Mouse (Mus musculus) ovary, postnatal 14 days (tissue): ENCODE data around the gene Igf1r.

Experiments used
- DNase-seq: peaks from one replicate; pipeline ENCODE4 v3.0.0; 2022; ENCODE audit warnings: low spot score

Igf1r gene

GRCm38 (mm10) chr7:68009635-68010034, 57.0 kb downstream of the Igf1r start:
- DNase-seq = no peak

GRCm38 (mm10) chr7:68010168-68010567, 57.5 kb downstream of the Igf1r start:
- no peak for DNase-seq

- DNase-seq = no peak
Observed at GRCm38 (mm10) chr7:68010802-68011201, 58.2 kb downstream of the Igf1r start.

GRCm38 (mm10) chr7:68011385-68012122, 58.9 kb downstream of the Igf1r start:
- no peak for DNase-seq

GRCm38 (mm10) chr7:68012123-68012474, 59.5 kb downstream of the Igf1r start:
- no peak for DNase-seq

- DNase-seq = no peak
Observed at GRCm38 (mm10) chr7:68014495-68014894, 61.9 kb downstream of the Igf1r start.

GRCm38 (mm10) chr7:68015404-68015803, 62.8 kb downstream of the Igf1r start:
- DNase-seq = no peak

- DNase-seq = no peak
Observed at GRCm38 (mm10) chr7:68018038-68018437, 65.4 kb downstream of the Igf1r start.

GRCm38 (mm10) chr7:68020556-68020955, 67.9 kb downstream of the Igf1r start:
- DNase-seq = no peak

- no peak for DNase-seq
Observed at GRCm38 (mm10) chr7:68021741-68022140, 69.1 kb downstream of the Igf1r start.

- no peak for DNase-seq
Observed at GRCm38 (mm10) chr7:68022188-68022587, 69.6 kb downstream of the Igf1r start.

GRCm38 (mm10) chr7:68023882-68024281, 71.3 kb downstream of the Igf1r start:
- DNase-seq = no peak

- no peak for DNase-seq
Observed at GRCm38 (mm10) chr7:68024625-68025024, 72.0 kb downstream of the Igf1r start.

- DNase-seq = no peak
Observed at GRCm38 (mm10) chr7:68025396-68025795, 72.8 kb downstream of the Igf1r start.

GRCm38 (mm10) chr7:68026076-68026475, 73.4 kb downstream of the Igf1r start:
- DNase-seq = no peak

GRCm38 (mm10) chr7:68028167-68028566, 75.5 kb downstream of the Igf1r start:
- no peak for DNase-seq

GRCm38 (mm10) chr7:68030846-68031245, 78.2 kb downstream of the Igf1r start:
- DNase-seq = no peak

GRCm38 (mm10) chr7:68036527-68036926, 83.9 kb downstream of the Igf1r start:
- DNase-seq = no peak

GRCm38 (mm10) chr7:68038846-68039245, 86.2 kb downstream of the Igf1r start:
- DNase-seq = no peak

GRCm38 (mm10) chr7:68039550-68039949, 86.9 kb downstream of the Igf1r start:
- DNase-seq = no peak

GRCm38 (mm10) chr7:68044621-68045020, 92.0 kb downstream of the Igf1r start:
- DNase-seq = no peak

- DNase-seq = no peak
Observed at GRCm38 (mm10) chr7:68047152-68047551, 94.5 kb downstream of the Igf1r start.

- DNase-seq = no peak
Observed at GRCm38 (mm10) chr7:68048532-68048931, 95.9 kb downstream of the Igf1r start.

GRCm38 (mm10) chr7:68049048-68049447, 96.4 kb downstream of the Igf1r start:
- no peak for DNase-seq
